Mouse (Mus musculus): Measurements from ENCODE around the gene Ddx19a. TPM values are rescaled to one million over a fixed set of nuclear protein-coding genes. Genes with fewer than 3 reads are reported as not detected.

Ddx19a gene
- polyA plus RNA-seq (2012; fragmentation: generic; extraction: Trizol) = 44.0 TPM
- long read RNA-seq, experiment 1 = 0 reads
- long read RNA-seq, experiment 2, transcript Ddx19a-201 (12 exons, 2,547 nt) = major isoform, 38 of 40 reads
- long read RNA-seq, experiment 2, partial matches to known transcripts = 0 of 40 reads
- long read RNA-seq, experiment 2, other reads (novel, unspliced or antisense) = 2 of 40 reads

- Histone ChIP-seq H3ac (ENCODE audit: control insufficient read depth, insufficient read length, low read depth) (peak within 1 kb of the TSS; percentile 80), H3K79me2 (ENCODE audit: control insufficient read depth, insufficient read depth) (peaks cover 49% of the 10 kb centered on the region), H3K36me3 (ENCODE audit: control insufficient read depth, insufficient read depth) (peaks cover 8% of the 10 kb centered on the region), H3K4me3 (ENCODE audit: insufficient read depth, poor library complexity, severe bottlenecking) (peak within 1 kb of the TSS; percentile 93), H3K27me3 (ENCODE audit: control insufficient read depth, insufficient read depth, insufficient read length) (no peaks in the 10 kb centered on the region), H3K79me3 (ENCODE audit: low read depth) (peaks cover 37% of the 10 kb centered on the region)
- no peak for TF ChIP-seq MYOD1 (IDR thresholded peaks at IDR 0.05; ENCODE audit: control insufficient read depth, insufficient read length, low read depth)
- TF ChIP-seq MAX (IDR thresholded peaks at IDR 0.05) = peak; percentile 91
Measured at GRCm38 (mm10) chr8:110997547-110998531, at the start of gene Ddx19a. Ddx19a (minus strand) TSS chr8:110997800.

- Histone ChIP-seq H3K4me3 (ENCODE audit: insufficient read depth, poor library complexity, severe bottlenecking) (no peak overlapping the region), H3K79me2 (ENCODE audit: control insufficient read depth, insufficient read depth) (peaks cover 8% of the 10 kb centered on the region), H3K36me3 (ENCODE audit: control insufficient read depth, insufficient read depth) (peaks cover 99% of the 10 kb centered on the region), H3K79me3 (ENCODE audit: low read depth) (no peaks in the 10 kb centered on the region), H3ac (ENCODE audit: control insufficient read depth, insufficient read length, low read depth) (no peak overlapping the region), H3K27me3 (ENCODE audit: control insufficient read depth, insufficient read depth, insufficient read length) (no peaks in the 10 kb centered on the region)
- TF ChIP-seq CTCF (IDR thresholded peaks at IDR 0.05; ENCODE audit: control insufficient read depth, insufficient read depth, insufficient read length) (no peak), MAX (IDR thresholded peaks at IDR 0.05) (no peak), USF1 (IDR thresholded peaks at IDR 0.05; ENCODE audit: low read depth) (no peak), FOSL1 (IDR thresholded peaks at IDR 0.05; ENCODE audit: insufficient read depth, low read length, poor library complexity, severe bottlenecking) (no peak), MYOD1 (IDR thresholded peaks at IDR 0.05; ENCODE audit: control insufficient read depth, insufficient read length, low read depth) (no peak), MYOG (IDR thresholded peaks at IDR 0.05; ENCODE audit: control insufficient read depth, extremely low read depth, insufficient read length) (no peak), CEBPB (IDR thresholded peaks at IDR 0.05; ENCODE audit: low read depth) (no peak)
Measured at GRCm38 (mm10) chr8:111044003-111044734, 46.6 kb upstream of the Ddx19a start.

- TF ChIP-seq CEBPB (IDR thresholded peaks at IDR 0.05; ENCODE audit: low read depth) = no peak
- no peak for TF ChIP-seq MYOG (IDR thresholded peaks at IDR 0.05; ENCODE audit: control insufficient read depth, extremely low read depth, insufficient read length)
- TF ChIP-seq USF1 (IDR thresholded peaks at IDR 0.05; ENCODE audit: low read depth) = no peak
- no peak for TF ChIP-seq CTCF (IDR thresholded peaks at IDR 0.05; ENCODE audit: control insufficient read depth, insufficient read depth, insufficient read length)
- no peak for TF ChIP-seq MAX (IDR thresholded peaks at IDR 0.05)
- TF ChIP-seq FOSL1 (IDR thresholded peaks at IDR 0.05; ENCODE audit: insufficient read depth, low read length, poor library complexity, severe bottlenecking) = no peak
- no peak for TF ChIP-seq MYOD1 (IDR thresholded peaks at IDR 0.05; ENCODE audit: control insufficient read depth, insufficient read length, low read depth)
- H3ac ChIP-seq (ENCODE audit: control insufficient read depth, insufficient read length, low read depth) = no peak overlapping the region
- H3K79me2 ChIP-seq (ENCODE audit: control insufficient read depth, insufficient read depth) = peaks cover 23% of the 10 kb centered on the region
Measured at GRCm38 (mm10) chr8:111042546-111042945, 44.9 kb upstream of the Ddx19a start.

GRCm38 (mm10) chr8:111036591-111036990 is 39.0 kb upstream of the Ddx19a start:
- H3ac ChIP-seq (ENCODE audit: control insufficient read depth, insufficient read length, low read depth) = no peak overlapping the region
- no peaks in the 10 kb centered on the region for H3K27me3 ChIP-seq (ENCODE audit: control insufficient read depth, insufficient read depth, insufficient read length)
- H3K36me3 ChIP-seq (ENCODE audit: control insufficient read depth, insufficient read depth) = peaks cover 58% of the 10 kb centered on the region
- H3K79me2 ChIP-seq (ENCODE audit: control insufficient read depth, insufficient read depth) = peaks cover 61% of the 10 kb centered on the region
- H3K79me3 ChIP-seq (ENCODE audit: low read depth) = peaks cover 36% of the 10 kb centered on the region
- no peak overlapping the region for H3K4me3 ChIP-seq (ENCODE audit: insufficient read depth, poor library complexity, severe bottlenecking)
- TF ChIP-seq CEBPB (IDR thresholded peaks at IDR 0.05; ENCODE audit: low read depth) = no peak
- no peak for TF ChIP-seq MYOG (IDR thresholded peaks at IDR 0.05; ENCODE audit: control insufficient read depth, extremely low read depth, insufficient read length)
- no peak for TF ChIP-seq USF1 (IDR thresholded peaks at IDR 0.05; ENCODE audit: low read depth)
- no peak for TF ChIP-seq CTCF (IDR thresholded peaks at IDR 0.05; ENCODE audit: control insufficient read depth, insufficient read depth, insufficient read length)
- no peak for TF ChIP-seq MYOD1 (IDR thresholded peaks at IDR 0.05; ENCODE audit: control insufficient read depth, insufficient read length, low read depth)
- TF ChIP-seq FOSL1 (IDR thresholded peaks at IDR 0.05; ENCODE audit: insufficient read depth, low read length, poor library complexity, severe bottlenecking) = no peak
- no peak for TF ChIP-seq MAX (IDR thresholded peaks at IDR 0.05)

More at GRCm38 (mm10) chr8:111042546-111042945, 44.9 kb upstream of the Ddx19a start:
- H3K4me3 ChIP-seq (ENCODE audit: insufficient read depth, poor library complexity, severe bottlenecking) = no peak overlapping the region
- H3K36me3 ChIP-seq (ENCODE audit: control insufficient read depth, insufficient read depth) = peaks cover 99% of the 10 kb centered on the region
- H3K79me3 ChIP-seq (ENCODE audit: low read depth) = peaks cover 5% of the 10 kb centered on the region
- H3K27me3 ChIP-seq (ENCODE audit: control insufficient read depth, insufficient read depth, insufficient read length) = no peaks in the 10 kb centered on the region

GRCm38 (mm10) chr8:111034276-111034675 is 36.7 kb upstream of the Ddx19a start:
- peaks cover 36% of the 10 kb centered on the region for H3K79me3 ChIP-seq (ENCODE audit: low read depth)
- H3K27me3 ChIP-seq (ENCODE audit: control insufficient read depth, insufficient read depth, insufficient read length) = no peaks in the 10 kb centered on the region
- H3K79me2 ChIP-seq (ENCODE audit: control insufficient read depth, insufficient read depth) = peaks cover 54% of the 10 kb centered on the region
- no peak for TF ChIP-seq CEBPB (IDR thresholded peaks at IDR 0.05; ENCODE audit: low read depth)
- TF ChIP-seq MYOG (IDR thresholded peaks at IDR 0.05; ENCODE audit: control insufficient read depth, extremely low read depth, insufficient read length) = no peak
- peak overlapping the region; percentile 84 for H3K4me3 ChIP-seq (ENCODE audit: insufficient read depth, poor library complexity, severe bottlenecking)
- peaks cover 35% of the 10 kb centered on the region for H3K36me3 ChIP-seq (ENCODE audit: control insufficient read depth, insufficient read depth)
- peak overlapping the region; percentile 92 for H3ac ChIP-seq (ENCODE audit: control insufficient read depth, insufficient read length, low read depth)

Measured in C2C12 (cell line).